Mouse (Mus musculus) adrenal gland, postnatal 0 days (tissue): ENCODE results near the gene Olfr173. TPM values are rescaled to one million over a fixed set of nuclear protein-coding genes. Genes with fewer than 3 reads are reported as not detected.

ENCODE experiments used
- microRNA-seq: library from miRNA; unstranded; fragments of <30 nt; microRNA quantifications from one replicate; pipeline ENCODE4, GENCODE M21; 2016; ENCODE audit warnings: borderline replicate concordance; ENCODE audit not compliant: insufficient number of aligned reads
- polyA plus RNA-seq: library from polyadenylated mRNA; unstranded; fragments of >200 nt; fragmentation: Nextera tagmentation; extraction: Ambion mirVana; gene quantifications from 2 replicates; pipeline ENCODE4 v1.2.1, GENCODE M21; 2015

The Olfr173 gene
- not detected in 2 replicates for polyA plus RNA-seq

GRCm38 (mm10) chr16:58800168-58800567 is at the start of gene Olfr173:
Gene Olfr173, minus strand, starts transcription at chr16:58800268.

GRCm38 (mm10) chr16:58826732-58827319 is 26.8 kb upstream of the Olfr173 start, which contains the start of gene Olfr175-ps1:
Gene Olfr175-ps1, minus strand, starts transcription at chr16:58826782.

GRCm38 (mm10) chr16:58763076-58763475 is 37.0 kb downstream of the Olfr173 start, which contains the start of gene Olfr172:
Gene Olfr172, minus strand, starts transcription at chr16:58763176.

Small RNAs within 50 kb of the gene (microRNA-seq; reads per million reads assigned to microRNA genes)
- gene Gm27564 = not detected

Other genes with a start within 250 kb of the Olfr173 start
- gene Gm813, start 183.3 kb downstream of the Olfr173 start, polyA plus RNA-seq = not detected in 2 replicates
- not detected in 2 replicates for gene E330017A01Rik, start 161.5 kb downstream of the Olfr173 start, polyA plus RNA-seq
- 18.3 and 32.6 TPM in 2 replicates for gene Cpox, start 130.0 kb downstream of the Olfr173 start, polyA plus RNA-seq
- gene Gpr15, start 81.2 kb downstream of the Olfr173 start, polyA plus RNA-seq = 0.19 TPM in 1 of 2 replicates, not detected in the other
- gene Cldnd1, start 72.4 kb downstream of the Olfr173 start, polyA plus RNA-seq = 73.6 and 77.7 TPM in 2 replicates
- gene Olfr172, start 37.1 kb downstream of the Olfr173 start, polyA plus RNA-seq = not detected in 2 replicates
- not detected in 2 replicates for gene Olfr175-ps1, start 26.5 kb upstream of the Olfr173 start, polyA plus RNA-seq
- not detected in 2 replicates for gene Olfr177, start 74.5 kb upstream of the Olfr173 start, polyA plus RNA-seq
- gene Olfr178, start 91.8 kb upstream of the Olfr173 start, polyA plus RNA-seq = not detected in 2 replicates
- gene Olfr181, start 128.5 kb upstream of the Olfr173 start, polyA plus RNA-seq = not detected in 2 replicates
- not detected in 2 replicates for gene Olfr180, start 129.1 kb upstream of the Olfr173 start, polyA plus RNA-seq
- not detected in 2 replicates for gene Olfr183, start 195.1 kb upstream of the Olfr173 start, polyA plus RNA-seq
- gene Olfr186, start 230.0 kb upstream of the Olfr173 start, polyA plus RNA-seq = not detected in 2 replicates
- not detected in 2 replicates for gene Olfr187, start 239.5 kb upstream of the Olfr173 start, polyA plus RNA-seq